Mouse (Mus musculus): ENCODE results near the gene Gm3020.
"Not testable (repeated sequence)": the region's sequence is repeated elsewhere in the genome, so short reads cannot be mapped to it uniquely, and the experiment has no call there.

The Gm3020 gene

DNA sequence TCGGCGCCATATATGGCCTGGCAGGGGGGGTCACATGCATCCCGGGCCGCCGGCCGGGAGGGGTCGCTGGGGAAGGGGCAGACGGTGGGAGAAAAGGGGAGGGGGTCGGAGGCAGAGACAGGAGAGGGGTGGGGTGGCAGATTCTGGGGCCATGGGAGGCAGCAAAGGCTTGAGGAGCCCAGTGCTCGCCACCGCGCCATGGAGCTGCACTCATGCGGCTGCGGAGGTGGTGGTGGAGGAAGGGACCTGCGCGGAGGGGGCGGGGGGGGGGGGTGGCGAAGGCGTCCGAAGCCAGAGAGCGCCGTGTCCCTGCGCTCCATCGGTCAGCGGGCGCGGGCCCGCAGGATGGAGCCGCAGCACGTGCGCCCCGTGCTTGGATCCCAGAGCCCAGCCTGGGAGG, at the start of gene Gm3020:
TSS of gene Gm3020 (plus strand) at position 301 of the 400 bp plus-strand sequence.
- DNase-seq (ENCODE audit: low spot score in 2 of 2), result not testable (repeated sequence)

DNA sequence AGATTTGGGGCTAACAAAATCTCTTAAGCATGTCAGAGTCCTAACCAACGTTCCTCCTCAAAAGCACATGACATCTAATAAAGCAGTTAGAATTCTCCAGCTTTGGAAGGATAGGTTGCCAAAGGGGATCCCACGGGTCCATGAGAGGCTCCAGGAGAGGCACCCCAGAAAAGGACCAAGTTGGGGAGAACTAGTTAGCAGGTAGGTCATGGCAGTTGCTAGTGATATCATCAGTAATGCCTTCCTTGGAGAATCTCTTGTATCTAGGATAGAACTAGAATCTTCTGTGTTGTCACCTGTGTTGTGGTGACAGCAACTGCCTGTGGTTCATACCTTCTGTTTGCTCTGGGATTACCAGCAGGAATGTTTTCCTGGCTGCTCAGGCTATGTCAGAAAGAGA, 17.6 kb upstream of the Gm3020 start, which contains the start of gene Gm3012:
TSS of gene Gm3012 (plus strand) at position 301 of the 400 bp plus-strand sequence.
- not testable (repeated sequence) for DNase-seq (ENCODE audit: low spot score in 2 of 2)

DNA sequence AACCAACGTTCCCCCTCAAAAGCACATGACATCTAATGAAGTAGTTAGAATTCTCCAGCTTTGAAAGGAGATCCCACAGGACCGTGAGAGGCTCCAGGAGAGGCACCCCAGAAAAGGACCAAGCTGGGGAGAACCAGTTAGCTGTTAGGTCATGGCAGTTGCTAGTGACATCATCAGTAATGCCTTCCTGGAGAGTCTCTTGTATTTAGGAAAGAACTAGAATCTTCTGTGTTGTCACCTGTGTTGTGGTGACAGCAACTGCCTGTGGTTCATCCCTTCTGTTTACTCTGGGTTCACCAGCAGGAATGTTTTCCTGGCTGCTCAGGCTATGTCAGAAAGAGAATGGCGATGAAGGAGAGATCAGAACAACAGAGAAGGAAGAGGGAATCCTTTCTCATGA, 36.7 kb downstream of the Gm3020 start, which contains the start of gene Gm3043:
TSS of gene Gm3043 (plus strand) at position 301 of the 400 bp plus-strand sequence.
- DNase-seq (ENCODE audit: low spot score in 2 of 2), result not testable (repeated sequence)
